Mouse (Mus musculus) heart, embryonic 10.5 days (tissue): ENCODE results near the gene Egf. TPM values are rescaled to one million over a fixed set of nuclear protein-coding genes. Genes with fewer than 3 reads are reported as not detected.

Experiments
- DNase-seq: peaks from one replicate; pipeline ENCODE4 v3.0.0-alpha.2; 2017; ENCODE audit warnings: low spot score
- H3K27ac ChIP-seq: fragments of 300-500 bp; sonication (generic); 2 replicates; pipeline ENCODE4 v1.5.1; 2016; ENCODE audit warnings: mild to moderate bottlenecking
- H3K27me3 ChIP-seq: fragments of 300-500 bp; sonication (generic); 2 replicates; pipeline ENCODE4 v1.6.1; 2016; ENCODE audit warnings: mild to moderate bottlenecking; ENCODE audit not compliant: poor library complexity, insufficient read depth, severe bottlenecking
- H3K36me3 ChIP-seq: fragments of 300-500 bp; sonication (generic); 2 replicates; pipeline ENCODE4 v1.6.1; 2016; ENCODE audit warnings: mild to moderate bottlenecking, moderate library complexity
- H3K4me1 ChIP-seq: fragments of 300-500 bp; sonication (generic); 2 replicates; pipeline ENCODE4 v1.6.1; 2016; ENCODE audit warnings: mild to moderate bottlenecking
- H3K4me3 ChIP-seq: fragments of 300-500 bp; sonication (generic); 2 replicates; pipeline ENCODE4 v1.5.1; 2016; ENCODE audit warnings: mild to moderate bottlenecking, moderate library complexity
- H3K9me3 ChIP-seq: fragments of 300-500 bp; sonication (generic); 2 replicates; pipeline ENCODE4 v1.6.1; 2016; ENCODE audit warnings: mild to moderate bottlenecking, moderate library complexity
- WGBS: fragments of 180-500 bp; shearing (Covaris S2); methylation state at CpG from one replicate; pipeline ENCODE4 v1.1.7; 2016; 5-methylcytosine and 5-hydroxymethylcytosine counted together
- polyA plus RNA-seq: library from polyadenylated mRNA; unstranded; fragments of >200 nt; fragmentation: Nextera tagmentation; extraction: Ambion mirVana; gene quantifications from 2 replicates; pipeline ENCODE4 v1.2.1, GENCODE M21; 2016

Egf gene
- polyA plus RNA-seq, 1 experiment from 2014 or later: 1.3 TPM

DNA sequence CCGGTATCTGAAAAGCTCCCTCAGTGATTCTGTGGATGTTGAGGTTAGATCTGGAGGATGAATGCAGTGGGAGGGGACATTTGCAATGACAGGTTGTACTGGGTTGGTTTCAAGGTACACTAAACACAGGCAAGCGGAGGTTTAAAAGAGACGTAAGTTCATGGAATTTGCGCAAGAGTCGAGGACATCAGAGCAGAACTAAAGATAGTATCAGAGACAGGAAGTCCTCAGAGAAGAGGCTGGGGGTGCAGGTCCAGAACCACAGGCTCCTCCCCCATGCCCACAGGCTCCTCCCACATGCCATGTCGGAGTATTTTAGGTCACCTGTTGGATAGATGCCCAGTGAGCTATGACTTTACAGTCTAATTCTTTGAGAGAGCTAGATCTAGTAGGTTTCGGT lies 96.3 kb downstream of the Egf start:
- 90% methylated on average over 7 of the region's 7 CpGs for WGBS
- Histone ChIP-seq H3K27ac (no peak overlapping the region), H3K9me3 (no peaks in the 10 kb centered on the region), H3K4me1 (no peaks in the 10 kb centered on the region), H3K36me3 (no peaks in the 10 kb centered on the region), H3K27me3 (no peaks in the 10 kb centered on the region), H3K4me3 (no peak overlapping the region)
- no peak for DNase-seq

GRCm38 (mm10) chr3:129657775-129658174 lies 97.3 kb downstream of the Egf start:
- Histone ChIP-seq H3K4me1 (no peaks in the 10 kb centered on the region), H3K9me3 (no peaks in the 10 kb centered on the region), H3K27me3 (no peaks in the 10 kb centered on the region), H3K36me3 (no peaks in the 10 kb centered on the region), H3K27ac (no peak overlapping the region), H3K4me3 (no peak overlapping the region)
- no peak for DNase-seq
- 84% methylated on average over 11 of the region's 11 CpGs for WGBS

- no peak for DNase-seq
- Histone ChIP-seq H3K27ac (no peak overlapping the region), H3K27me3 (no peaks in the 10 kb centered on the region), H3K4me1 (no peaks in the 10 kb centered on the region), H3K36me3 (no peaks in the 10 kb centered on the region), H3K4me3 (no peak overlapping the region), H3K9me3 (no peaks in the 10 kb centered on the region)
- 88% methylated on average over 9 of the region's 9 CpGs for WGBS
Measured at GRCm38 (mm10) chr3:129657222-129657621, 97.9 kb downstream of the Egf start.

DNA sequence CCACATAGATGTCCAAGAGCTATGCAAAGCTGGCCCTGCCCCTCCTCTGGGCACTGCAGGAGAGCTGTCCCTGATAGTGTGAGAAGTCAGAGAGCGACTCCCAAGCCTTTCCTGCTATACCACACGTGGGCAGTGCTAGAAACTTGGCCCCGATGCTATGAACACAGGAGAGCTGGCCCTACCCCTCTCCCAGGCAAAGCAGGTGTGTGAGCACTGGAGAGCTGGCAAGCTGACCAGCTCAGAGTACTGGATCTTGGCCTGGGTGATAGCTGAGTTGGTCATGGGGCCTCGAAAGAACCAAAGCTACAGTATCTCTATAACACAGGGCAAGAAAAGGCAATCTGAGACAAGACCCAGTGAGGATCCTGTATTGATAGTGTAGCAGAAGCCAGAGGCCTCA lies 98.6 kb downstream of the Egf start:
- no peaks in the 10 kb centered on the region for H3K27me3 ChIP-seq
- no peak overlapping the region for H3K4me3 ChIP-seq
- H3K9me3 ChIP-seq: no peaks in the 10 kb centered on the region
- H3K4me1 ChIP-seq: no peaks in the 10 kb centered on the region
- H3K36me3 ChIP-seq: no peaks in the 10 kb centered on the region
- H3K27ac ChIP-seq: no peak overlapping the region
- WGBS: 69% methylated on average over 4 of the region's 4 CpGs
- DNase-seq: no peak

- no peak for DNase-seq
- Histone ChIP-seq H3K27me3 (no peaks in the 10 kb centered on the region), H3K9me3 (no peaks in the 10 kb centered on the region), H3K4me3 (no peak overlapping the region), H3K36me3 (no peaks in the 10 kb centered on the region), H3K27ac (no peak overlapping the region), H3K4me1 (no peaks in the 10 kb centered on the region)
- WGBS: 90% methylated on average over 4 of the region's 4 CpGs
Measured at GRCm38 (mm10) chr3:129652476-129652875, 102.6 kb downstream of the Egf start.

GRCm38 (mm10) chr3:129651765-129652164 lies 103.4 kb downstream of the Egf start:
- Histone ChIP-seq H3K9me3 (no peaks in the 10 kb centered on the region), H3K27me3 (no peaks in the 10 kb centered on the region)
- DNase-seq: no peak

GRCm38 (mm10) chr3:129650931-129651330 lies 104.2 kb downstream of the Egf start:
- Histone ChIP-seq H3K9me3 (no peaks in the 10 kb centered on the region), H3K4me1 (no peaks in the 10 kb centered on the region), H3K27me3 (no peaks in the 10 kb centered on the region), H3K4me3 (no peak overlapping the region), H3K36me3 (no peaks in the 10 kb centered on the region), H3K27ac (no peak overlapping the region)
- WGBS: 37% methylated on average over 1 of the region's 1 CpGs
- DNase-seq: no peak

More at GRCm38 (mm10) chr3:129651765-129652164, 103.4 kb downstream of the Egf start:
- H3K27ac ChIP-seq: no peak overlapping the region
- no peak overlapping the region for H3K4me3 ChIP-seq
- 86% methylated on average over 8 of the region's 8 CpGs for WGBS
- H3K36me3 ChIP-seq: no peaks in the 10 kb centered on the region
- H3K4me1 ChIP-seq: no peaks in the 10 kb centered on the region

GRCm38 (mm10) chr3:129650293-129650612 lies 104.9 kb downstream of the Egf start:
- Histone ChIP-seq H3K9me3 (no peaks in the 10 kb centered on the region), H3K27me3 (no peaks in the 10 kb centered on the region), H3K36me3 (no peaks in the 10 kb centered on the region), H3K27ac (no peak overlapping the region), H3K4me1 (no peaks in the 10 kb centered on the region), H3K4me3 (no peak overlapping the region)
- no peak for DNase-seq

GRCm38 (mm10) chr3:129649586-129650292 lies 105.4 kb downstream of the Egf start:
- no peaks in the 10 kb centered on the region for H3K36me3 ChIP-seq
- no peaks in the 10 kb centered on the region for H3K27me3 ChIP-seq
- no peak overlapping the region for H3K27ac ChIP-seq
- H3K4me3 ChIP-seq: no peak overlapping the region
- H3K9me3 ChIP-seq: no peaks in the 10 kb centered on the region
- 65% methylated on average over 8 of the region's 8 CpGs for WGBS
- no peaks in the 10 kb centered on the region for H3K4me1 ChIP-seq
- DNase-seq: no peak

DNA sequence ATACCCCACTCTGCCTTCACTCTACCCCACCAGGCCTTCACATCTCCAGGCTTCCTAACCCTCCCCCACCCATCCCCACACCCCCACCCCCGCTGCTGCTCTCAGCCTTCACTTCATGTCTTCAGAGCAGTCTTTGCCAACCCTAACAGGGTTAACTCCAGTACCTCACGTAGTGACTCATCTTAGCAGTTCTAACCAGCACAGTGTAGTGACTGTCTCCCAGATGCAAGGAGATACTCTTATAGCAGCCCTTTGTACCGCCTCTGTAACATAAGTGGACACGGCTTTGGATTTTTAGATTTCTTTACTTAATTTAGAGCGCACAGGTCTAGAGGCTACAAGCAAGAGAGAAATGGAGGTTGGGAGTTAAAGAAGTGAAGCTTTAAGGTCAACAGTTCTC lies 106.5 kb downstream of the Egf start:
- H3K4me3 ChIP-seq: no peak overlapping the region
- no peak overlapping the region for H3K27ac ChIP-seq
- no peaks in the 10 kb centered on the region for H3K4me1 ChIP-seq
- H3K27me3 ChIP-seq: no peaks in the 10 kb centered on the region
- 69% methylated on average over 5 of the region's 5 CpGs for WGBS
- no peak for DNase-seq
- H3K9me3 ChIP-seq: no peaks in the 10 kb centered on the region
- H3K36me3 ChIP-seq: no peaks in the 10 kb centered on the region

- WGBS: 90% methylated on average over 10 of the region's 10 CpGs
- Histone ChIP-seq H3K36me3 (no peaks in the 10 kb centered on the region), H3K4me3 (no peak overlapping the region), H3K27ac (no peak overlapping the region), H3K4me1 (no peaks in the 10 kb centered on the region), H3K9me3 (no peaks in the 10 kb centered on the region), H3K27me3 (no peaks in the 10 kb centered on the region)
- no peak for DNase-seq
Measured at GRCm38 (mm10) chr3:129647312-129647711, 107.8 kb downstream of the Egf start.

DNA sequence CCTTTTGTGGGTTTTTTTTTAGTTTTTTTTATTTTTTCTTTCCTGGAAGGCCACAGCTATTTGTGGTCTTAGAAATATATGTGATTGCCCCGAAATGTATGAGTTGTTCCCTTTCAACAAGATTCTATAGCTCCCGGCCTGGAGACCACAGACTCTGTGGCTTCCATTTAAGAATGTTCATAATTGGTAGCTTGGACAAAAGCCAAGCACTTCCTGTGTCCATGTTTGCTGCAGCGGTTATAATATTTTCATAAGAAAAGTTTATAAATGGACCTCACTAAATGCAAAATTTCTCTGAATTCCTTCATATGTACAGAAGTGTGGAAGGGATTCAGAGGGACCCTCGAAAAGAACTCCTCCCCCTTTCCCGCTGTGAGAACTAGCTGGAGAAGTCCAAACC lies 108.3 kb downstream of the Egf start:
- 87% methylated on average over 5 of the region's 5 CpGs for WGBS
- no peak for DNase-seq

DNA sequence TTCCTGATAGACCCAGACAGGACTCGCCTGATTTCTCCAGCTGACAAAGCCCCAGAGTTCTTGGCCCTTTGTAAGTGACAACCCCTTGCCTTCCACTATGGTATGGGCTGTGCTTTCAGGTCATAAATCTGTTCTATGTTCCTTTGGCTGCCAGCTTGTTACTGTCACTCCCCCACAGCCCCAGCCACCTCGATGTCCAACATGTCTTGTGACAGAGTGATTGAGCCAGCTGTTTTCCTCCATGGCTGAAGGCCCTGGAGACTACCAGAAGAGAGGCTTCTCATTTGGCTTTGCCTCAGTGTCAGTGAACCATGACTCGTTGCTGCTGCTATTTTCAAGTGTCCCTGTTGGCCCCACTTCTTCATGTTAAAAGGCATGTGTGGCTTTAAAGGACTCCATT lies 109.7 kb downstream of the Egf start:
- no peaks in the 10 kb centered on the region for H3K4me1 ChIP-seq
- no peaks in the 10 kb centered on the region for H3K27me3 ChIP-seq
- DNase-seq: no peak
- no peaks in the 10 kb centered on the region for H3K9me3 ChIP-seq
- H3K36me3 ChIP-seq: no peaks in the 10 kb centered on the region
- 68% methylated on average over 3 of the region's 3 CpGs for WGBS
- H3K27ac ChIP-seq: no peak overlapping the region
- no peak overlapping the region for H3K4me3 ChIP-seq

More for the DNA sequence above, 108.3 kb downstream of the Egf start:
- Histone ChIP-seq H3K4me3 (no peak overlapping the region), H3K9me3 (no peaks in the 10 kb centered on the region), H3K4me1 (no peaks in the 10 kb centered on the region), H3K27ac (no peak overlapping the region), H3K27me3 (no peaks in the 10 kb centered on the region), H3K36me3 (no peaks in the 10 kb centered on the region)

DNA sequence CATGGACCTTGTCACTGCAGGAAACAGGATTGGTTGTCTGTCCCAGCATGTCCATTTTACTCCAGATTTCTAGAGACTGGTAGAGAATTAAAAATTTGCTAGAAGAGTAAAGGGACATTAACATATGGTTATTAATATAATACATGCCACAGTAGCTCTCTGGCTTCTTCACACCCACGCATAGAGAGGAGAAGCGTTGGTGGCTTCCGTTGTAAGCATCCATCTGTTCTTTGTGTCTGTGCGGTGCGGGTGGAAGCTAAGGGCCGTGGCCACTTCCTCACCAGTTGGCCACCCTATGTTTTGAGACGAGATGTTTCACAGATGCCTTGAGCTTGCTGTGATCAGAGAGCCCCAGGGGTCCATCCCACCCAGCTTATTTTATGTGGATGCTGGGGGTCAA lies 113.5 kb downstream of the Egf start:
- H3K9me3 ChIP-seq: no peaks in the 10 kb centered on the region
- no peaks in the 10 kb centered on the region for H3K27me3 ChIP-seq
- no peaks in the 10 kb centered on the region for H3K36me3 ChIP-seq
- H3K27ac ChIP-seq: no peak overlapping the region
- no peak for DNase-seq
- 0 out of 2 replicates have a peak, but pooled peaks cover 9% of the 10 kb centered on the region for H3K4me1 ChIP-seq
- no peak overlapping the region for H3K4me3 ChIP-seq
- WGBS: 83% methylated on average over 7 of the region's 7 CpGs
